Comparison of ENCODE assay signal across 8 mouse cellular contexts in the genomic region with DNA sequence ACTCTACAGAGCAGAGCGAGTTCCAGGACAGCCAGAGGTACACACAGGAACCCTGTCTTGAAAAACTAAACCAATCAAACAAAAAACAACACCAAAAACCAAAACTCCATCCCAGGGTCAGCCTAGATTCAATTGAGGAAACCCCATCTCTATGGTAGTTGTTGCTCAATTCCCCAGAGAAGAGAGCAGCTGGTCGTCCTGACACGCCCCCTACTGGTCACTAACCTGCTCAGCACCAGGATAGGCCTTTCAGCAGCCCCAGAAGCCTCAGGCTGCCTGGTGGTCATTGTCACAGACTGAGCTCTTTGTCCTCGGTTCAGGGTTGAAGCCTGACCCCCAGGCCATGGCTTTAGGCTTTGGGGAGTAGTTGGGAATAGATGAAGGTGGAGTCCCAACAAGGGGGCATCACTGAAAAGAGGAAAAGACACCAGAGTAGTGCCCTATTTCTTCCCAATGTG. TPM values are rescaled to one million over a fixed set of nuclear protein-coding genes. Genes with fewer than 3 reads are reported as not detected.
DNase-seq lines count a peak whose midpoint lies in the region; ATAC-seq and TF ChIP-seq lines count a peak whose summit lies in the region.

A gene (minus strand): TSS at position 408 of the 458 bp plus-strand sequence.

- no peaks in the 10 kb centered on the region for H3K27me3 ChIP-seq in C2C12 (ENCODE audit: control insufficient read depth, insufficient read depth, insufficient read length)
- no peaks in the 10 kb centered on the region for H3K27me3 ChIP-seq in embryonic facial prominence, embryonic 14.5 days (replicated peaks; ENCODE audit: control insufficient read depth, insufficient read depth, low read length)
- no peaks in the 10 kb centered on the region for H3K27me3 ChIP-seq in heart, embryonic 14.5 days (ENCODE audit: control insufficient read depth, insufficient read depth, low read length)
- H3K27me3 ChIP-seq in neural tube, embryonic 13.5 days: no peaks in the 10 kb centered on the region

- peak within 1 kb of the TSS; percentile 14; the same call in 1 of the 2 replicates for H3K9ac ChIP-seq in embryonic facial prominence, embryonic 14.5 days (ENCODE audit: low read depth, low read length)
- H3K9ac ChIP-seq in heart, embryonic 14.5 days (ENCODE audit: low read length): no peak within 1 kb of the TSS
- no peak within 1 kb of the TSS for H3K9ac ChIP-seq in neural tube, embryonic 13.5 days

- H3K79me3 ChIP-seq in C2C12 (ENCODE audit: low read depth): peaks cover 9% of the 10 kb centered on the region

- no peak for ATAC-seq in embryonic facial prominence, embryonic 14.5 days (ENCODE audit: low read depth)
- no peak for ATAC-seq in heart, embryonic 14.5 days (ENCODE audit: insufficient number of reproducible peaks, insufficient read depth, low FRiP score, low read depth)
- ATAC-seq in neural tube, embryonic 13.5 days (ENCODE audit: low read depth): no peak

- peak; percentile 81 for DNase-seq in R1 (ENCODE audit: low read depth, low spot score)
- peak; percentile 63 for DNase-seq in embryonic facial prominence, embryonic 14.5 days (ENCODE audit: low spot score)
- peak; percentile 67 to 73 for DNase-seq in kidney, postnatal 25 days
- peak; percentile 35 for DNase-seq in lung, adult 2 months
- peak; percentile 63 for DNase-seq in thymus, postnatal 4 days

- H3K4me2 ChIP-seq in embryonic facial prominence, embryonic 14.5 days (ENCODE audit: low read depth, low read length): no peak within 1 kb of the TSS
- H3K4me2 ChIP-seq in heart, embryonic 14.5 days (ENCODE audit: low read length): no peak within 1 kb of the TSS
- no peak within 1 kb of the TSS for H3K4me2 ChIP-seq in neural tube, embryonic 13.5 days

- TF ChIP-seq CTCF in C2C12 (IDR thresholded peaks at IDR 0.05; ENCODE audit: control insufficient read depth, insufficient read depth, insufficient read length): peak; percentile 61
- TF ChIP-seq CTCF in lung, adult 2 months (IDR thresholded peaks at IDR 0.05; ENCODE audit: insufficient read depth, low read length): peak; percentile 81

- H3K27ac ChIP-seq in embryonic facial prominence, embryonic 14.5 days (replicated peaks; ENCODE audit: low read depth, low read length): peak within 1 kb of the TSS; percentile 68
- H3K27ac ChIP-seq in heart, embryonic 14.5 days (replicated peaks in 1 of 2; ENCODE audit: control insufficient read depth in 1 of 2, insufficient read depth in 1 of 2, low read depth in 2 of 2, low read length in 2 of 2): peak within 1 kb of the TSS; percentile 31 to 64
- peak within 1 kb of the TSS; percentile 70 for H3K27ac ChIP-seq in neural tube, embryonic 13.5 days (replicated peaks)

- H3ac ChIP-seq in C2C12 (ENCODE audit: control insufficient read depth, insufficient read length, low read depth): no peak within 1 kb of the TSS

- peaks cover 13% of the 10 kb centered on the region for H3K79me2 ChIP-seq in C2C12 (ENCODE audit: control insufficient read depth, insufficient read depth)

- H3K4me1 ChIP-seq in embryonic facial prominence, embryonic 14.5 days (ENCODE audit: control insufficient read depth, insufficient read depth, low read length): peaks cover 15% of the 10 kb centered on the region
- H3K4me1 ChIP-seq in heart, embryonic 14.5 days (ENCODE audit: control insufficient read depth in 2 of 2, insufficient read depth in 2 of 2, low read length in 2 of 2): peaks cover 7 to 13% of the 10 kb centered on the region in 2 experiments
- peaks cover 2% of the 10 kb centered on the region for H3K4me1 ChIP-seq in lung, adult 2 months (ENCODE audit: control insufficient read depth, insufficient read depth, low read length)
- peaks cover 37% of the 10 kb centered on the region for H3K4me1 ChIP-seq in neural tube, embryonic 13.5 days (replicated peaks)

- peaks cover 3% of the 10 kb centered on the region; the same call in 1 of the 2 replicates for H3K9me3 ChIP-seq in embryonic facial prominence, embryonic 14.5 days (ENCODE audit: control insufficient read depth, low read length)
- H3K9me3 ChIP-seq in heart, embryonic 14.5 days (ENCODE audit: control insufficient read depth, low read length): 0 out of 2 replicates have a peak, but pooled peaks cover 2% of the 10 kb centered on the region
- no peaks in the 10 kb centered on the region for H3K9me3 ChIP-seq in neural tube, embryonic 13.5 days

- no peak within 1 kb of the TSS for H3K4me3 ChIP-seq in C2C12 (ENCODE audit: insufficient read depth, poor library complexity, severe bottlenecking)
- H3K4me3 ChIP-seq in embryonic facial prominence, embryonic 14.5 days (ENCODE audit: low read depth, low read length): no peak within 1 kb of the TSS
- no peak within 1 kb of the TSS for H3K4me3 ChIP-seq in heart, embryonic 14.5 days (ENCODE audit: control insufficient read depth in 1 of 2, insufficient read depth in 1 of 2, low read depth in 1 of 2, low read length in 2 of 2)
- no peak within 1 kb of the TSS for H3K4me3 ChIP-seq in lung, adult 2 months (replicated peaks; ENCODE audit: extremely low read depth, low read depth, low read length)
- no peak within 1 kb of the TSS for H3K4me3 ChIP-seq in neural tube, embryonic 13.5 days

- no peak for TF ChIP-seq POLR2A in lung, adult 2 months (IDR thresholded peaks at IDR 0.05; ENCODE audit: borderline replicate concordance, extremely low read depth, low read depth, low read length)

- H3K36me3 ChIP-seq in C2C12 (ENCODE audit: control insufficient read depth, insufficient read depth): no peaks in the 10 kb centered on the region
- no peaks in the 10 kb centered on the region for H3K36me3 ChIP-seq in embryonic facial prominence, embryonic 14.5 days (ENCODE audit: control insufficient read depth, insufficient read depth, low read length)
- H3K36me3 ChIP-seq in heart, embryonic 14.5 days (ENCODE audit: control insufficient read depth, insufficient read depth, low read length): no peaks in the 10 kb centered on the region
- no peaks in the 10 kb centered on the region for H3K36me3 ChIP-seq in neural tube, embryonic 13.5 days

- WGBS in embryonic facial prominence, embryonic 14.5 days: 27% methylated on average over 4 of the region's 4 CpGs
- 22% methylated on average over 4 of the region's 4 CpGs for WGBS in heart, embryonic 14.5 days
- WGBS in lung, adult 2 months: 25% methylated on average over 4 of the region's 4 CpGs
- WGBS in neural tube, embryonic 13.5 days: 26% methylated on average over 4 of the region's 4 CpGs

TF ChIP-seq in C2C12, 6 proteins besides CTCF, POLR2A, EP300 and RAD21:
- TF ChIP-seq MAX (IDR thresholded peaks at IDR 0.05) (peak; percentile 13), CEBPB (IDR thresholded peaks at IDR 0.05; ENCODE audit: low read depth) (peak; percentile 86), USF1 (IDR thresholded peaks at IDR 0.05; ENCODE audit: low read depth) (no peak), FOSL1 (IDR thresholded peaks at IDR 0.05; ENCODE audit: insufficient read depth, low read length, poor library complexity, severe bottlenecking) (no peak)

RNA-seq across cellular contexts. Expression of the gene that starts here (rescaled TPM):
- polyA plus RNA-seq in C2C12 (2012; fragmentation: generic; extraction: Trizol): 81.0 TPM
- 122 and 145 TPM in 2 replicates for polyA plus RNA-seq in embryonic facial prominence, embryonic 14.5 days (2014; fragmentation: Nextera tagmentation; extraction: Ambion mirVana)
- 89.8 and 93.4 TPM in 2 replicates for polyA plus RNA-seq in heart, embryonic 14.5 days (2014; fragmentation: Nextera tagmentation; extraction: Ambion mirVana)
- polyA plus RNA-seq in lung, adult 2 months (2012; rRNA removed): 82.4 and 92.0 TPM in 2 replicates
- polyA plus RNA-seq in neural tube, embryonic 13.5 days (2015; fragmentation: Nextera tagmentation; extraction: Ambion mirVana): 177 and 178 TPM in 2 replicates
